Mouse (Mus musculus): ENCODE data around the gene Pde7b.

DNA sequence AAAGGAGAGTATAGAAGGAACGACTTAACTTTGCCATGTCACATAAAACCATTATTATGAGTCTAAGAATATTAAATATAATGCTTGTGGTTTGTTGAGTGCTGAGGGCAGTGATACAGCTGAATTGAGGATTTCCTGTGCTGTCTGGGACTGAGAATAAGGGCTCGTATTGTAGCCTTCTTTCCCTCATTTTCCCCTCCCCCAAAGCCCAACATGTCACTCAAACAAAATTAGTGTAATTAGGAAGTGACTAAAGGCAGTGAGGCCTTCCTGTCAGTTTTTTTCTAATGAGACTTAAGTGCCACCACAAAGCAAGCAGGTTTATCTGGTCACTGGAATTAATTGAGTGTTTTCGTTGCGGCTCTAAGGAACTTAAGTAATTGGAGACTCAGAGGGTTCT lies 12.3 kb upstream of the Pde7b start:
- TF ChIP-seq CTCF (IDR thresholded peaks at IDR 0.05; ENCODE audit: extremely low read depth, insufficient read depth, low read length) = no peak
- TF ChIP-seq POLR2A (IDR thresholded peaks at IDR 0.05; ENCODE audit: extremely low read depth, insufficient read depth, low read length) = no peak
